Mouse (Mus musculus) adrenal gland, postnatal 25 days (tissue): ENCODE data around the gene Exo1. TPM values are rescaled to one million over a fixed set of nuclear protein-coding genes. Genes with fewer than 3 reads are reported as not detected.

Experiments used
- DNase-seq: peaks from one replicate; pipeline ENCODE4 v3.0.0; 2021; ENCODE audit warnings: mixed read lengths
- long read RNA-seq: library from polyadenylated mRNA; stranded (forward); transcript quantifications from one replicate; pipeline ENCODE4 v2.0.0, GENCODE M21; 2021
- total RNA-seq: library from RNA; stranded (reverse); gene quantifications from 2 replicates; pipeline ENCODE4 v1.2.3, GENCODE M21; 2021

The Exo1 gene
- 3.2 and 5.9 TPM in 2 replicates for total RNA-seq
- long read RNA-seq, full-length matches to known transcripts: 2 of 3 reads
- long read RNA-seq, partial matches to known transcripts: 0 of 3 reads
- long read RNA-seq, other reads (novel, unspliced or antisense): 1 of 3 reads

DNA sequence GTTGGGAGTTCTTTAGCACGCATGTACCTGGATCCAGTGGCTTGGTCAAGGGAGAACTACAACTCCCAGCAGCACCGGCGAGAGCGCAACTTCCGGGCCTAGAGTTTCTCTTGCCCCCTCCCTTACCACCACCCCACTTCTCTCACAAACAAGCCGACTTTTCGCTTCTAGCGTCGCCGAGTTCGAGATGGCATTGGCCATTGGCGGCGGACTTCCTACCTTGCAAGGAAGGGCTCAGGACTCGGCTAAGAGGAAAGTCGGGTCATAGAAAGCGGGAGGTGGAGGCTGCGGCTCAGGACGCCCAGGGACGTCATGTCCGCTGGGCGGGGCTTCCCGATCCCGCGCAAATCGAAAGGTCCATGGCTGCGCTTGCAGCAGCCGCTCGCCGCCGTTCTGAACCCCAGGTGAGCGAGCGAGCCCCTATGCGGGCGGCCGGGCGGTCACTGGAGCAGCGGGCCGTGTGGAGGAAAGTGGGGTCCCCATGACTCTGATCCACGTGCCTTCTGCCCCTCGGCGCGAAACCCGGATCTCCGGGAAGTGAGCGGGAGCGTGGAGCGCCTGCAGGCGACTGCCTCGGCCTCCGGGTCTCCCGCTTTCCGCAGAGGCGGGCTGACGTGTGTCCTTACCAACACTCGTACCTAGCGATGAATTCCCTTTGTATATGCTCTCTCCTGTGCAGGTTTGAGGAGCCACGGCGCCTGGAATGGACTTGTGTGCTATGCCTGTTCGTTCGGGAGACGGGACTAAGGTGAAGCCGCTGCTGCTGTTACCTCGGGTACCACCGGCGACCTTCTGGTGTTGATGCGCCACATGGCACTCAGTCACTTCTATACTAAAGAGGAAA lies at the start of gene Exo1:
Gene Exo1 (plus strand): TSS at position 129 of the 844 bp plus-strand sequence.
- DNase-seq: peak; percentile 86

- DNase-seq: no peak
These were observed 24.9 kb upstream of the Exo1 start for GRCm38 (mm10) chr1:175855515-175855914.

DNA sequence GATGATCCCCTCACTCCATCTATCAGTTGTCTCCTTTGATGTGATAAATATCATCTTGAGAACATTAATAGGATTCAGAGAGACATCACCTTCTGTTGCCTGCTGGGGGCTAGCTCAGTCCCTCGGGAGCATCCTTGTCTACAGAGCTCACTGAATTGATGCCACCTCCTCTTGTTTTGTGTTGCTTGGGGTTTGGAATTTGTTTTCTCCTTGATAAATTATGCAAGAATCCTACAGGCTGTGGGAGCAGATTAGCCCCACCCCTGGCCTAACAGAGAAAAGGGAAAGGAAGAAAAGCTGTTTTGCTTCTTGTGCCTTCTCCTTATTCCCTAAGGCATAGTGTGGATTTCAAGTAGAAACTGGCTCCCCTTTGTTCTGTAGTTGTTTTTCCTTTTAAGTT lies 13.3 kb upstream of the Exo1 start:
- no peak for DNase-seq

DNA sequence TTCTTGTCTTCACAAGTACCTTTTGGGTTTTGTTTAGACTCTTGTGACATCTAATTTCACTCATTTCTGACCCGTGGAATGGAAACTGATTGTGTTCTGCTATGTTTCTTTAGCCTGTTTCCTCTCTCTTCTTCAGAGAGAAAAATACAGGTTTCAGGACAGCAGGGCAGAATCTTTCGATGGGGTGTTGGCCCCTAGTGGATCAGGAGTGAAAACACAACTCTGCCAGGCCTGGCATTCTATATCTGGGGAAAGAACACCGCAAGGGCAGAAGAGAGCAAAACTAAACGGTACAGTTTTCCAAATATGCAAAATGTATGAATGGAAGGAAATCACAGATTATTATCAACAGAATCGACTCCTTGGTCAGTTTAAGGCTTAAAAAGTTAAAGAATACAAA lies 12.8 kb upstream of the Exo1 start:
- no peak for DNase-seq

DNA sequence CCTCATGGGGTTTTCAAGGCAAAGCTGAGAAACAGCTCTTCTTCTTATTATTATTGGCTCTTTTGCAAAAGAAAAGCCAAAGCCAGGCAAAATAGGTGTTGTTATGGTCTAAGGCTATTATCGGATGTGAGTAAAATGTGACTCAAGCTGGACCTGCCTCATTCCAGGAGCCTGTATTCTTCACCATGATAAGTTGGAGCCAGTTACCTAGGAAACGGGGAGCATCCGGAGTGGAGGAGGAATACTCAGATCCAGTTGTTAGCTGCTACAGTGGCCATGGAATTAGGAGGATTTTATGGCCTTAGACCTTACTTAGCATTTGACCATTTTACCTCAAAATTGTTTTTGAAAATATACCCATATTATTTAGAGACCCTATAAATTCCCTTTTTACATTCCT lies 9.7 kb upstream of the Exo1 start:
- no peak for DNase-seq

DNA sequence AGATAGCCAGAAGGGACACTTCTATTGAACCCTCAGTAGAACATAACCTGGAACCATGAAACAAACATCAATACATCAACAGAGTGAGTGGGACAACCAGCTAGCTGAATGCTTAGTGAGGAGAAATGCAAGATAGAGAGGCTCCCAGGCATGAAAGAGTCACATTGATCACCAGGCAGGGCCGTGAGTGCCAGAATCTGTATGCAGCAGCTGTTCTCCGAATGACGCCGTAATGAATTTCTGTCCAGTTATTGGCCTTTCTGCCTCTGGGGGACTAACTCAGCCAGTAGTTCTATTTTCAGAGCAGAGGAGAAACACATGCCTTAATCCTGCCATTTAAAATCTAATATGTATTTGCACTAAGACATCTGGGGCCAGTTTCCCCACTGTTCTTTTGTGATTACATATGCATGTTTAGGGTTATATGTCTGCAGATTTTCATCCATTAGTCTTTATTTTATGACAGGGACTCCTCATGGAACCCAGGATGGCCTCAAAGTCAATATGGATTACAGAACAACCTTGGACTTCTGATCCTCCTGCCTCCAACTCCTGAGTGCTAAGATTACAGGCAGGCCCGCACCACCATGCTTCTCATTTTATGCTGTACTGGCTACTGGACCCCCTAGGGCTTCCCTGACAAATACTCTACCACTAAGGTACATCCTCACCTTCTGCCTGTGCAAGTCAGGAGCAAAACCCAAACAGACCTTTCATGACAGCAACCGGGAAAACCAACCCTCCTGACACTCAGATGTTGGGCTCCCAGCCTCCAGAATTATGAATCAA lies 8.2 kb upstream of the Exo1 start:
- DNase-seq: no peak

GRCm38 (mm10) chr1:175883398-175883797 lies 3.0 kb downstream of the Exo1 start:
- no peak for DNase-seq

GRCm38 (mm10) chr1:175893263-175893662 lies 12.9 kb downstream of the Exo1 start:
- no peak for DNase-seq

- no peak for DNase-seq
These were observed 13.3 kb downstream of the Exo1 start for GRCm38 (mm10) chr1:175893726-175894125.

- DNase-seq: no peak
These were observed 30.8 kb downstream of the Exo1 start for GRCm38 (mm10) chr1:175911207-175911606.

DNA sequence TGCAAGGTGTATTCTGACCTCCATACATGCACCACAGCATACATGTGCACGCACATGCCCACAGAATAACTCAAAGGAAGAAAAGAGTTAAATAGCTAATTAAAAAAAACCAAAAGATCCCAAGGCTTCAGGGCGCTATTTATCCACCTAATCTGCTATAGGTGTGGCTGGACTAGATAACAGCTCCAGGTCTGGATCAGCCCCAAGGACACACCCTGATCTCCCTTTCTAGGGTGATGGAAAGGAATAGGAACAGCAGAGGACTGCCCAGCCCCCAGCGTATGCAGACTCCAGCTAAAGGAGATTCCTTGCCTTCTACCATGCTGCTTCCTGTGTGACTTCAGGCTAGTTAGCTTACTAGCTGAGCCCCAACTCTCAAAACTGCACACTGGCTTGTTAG lies 31.7 kb downstream of the Exo1 start:
- no peak for DNase-seq

DNA sequence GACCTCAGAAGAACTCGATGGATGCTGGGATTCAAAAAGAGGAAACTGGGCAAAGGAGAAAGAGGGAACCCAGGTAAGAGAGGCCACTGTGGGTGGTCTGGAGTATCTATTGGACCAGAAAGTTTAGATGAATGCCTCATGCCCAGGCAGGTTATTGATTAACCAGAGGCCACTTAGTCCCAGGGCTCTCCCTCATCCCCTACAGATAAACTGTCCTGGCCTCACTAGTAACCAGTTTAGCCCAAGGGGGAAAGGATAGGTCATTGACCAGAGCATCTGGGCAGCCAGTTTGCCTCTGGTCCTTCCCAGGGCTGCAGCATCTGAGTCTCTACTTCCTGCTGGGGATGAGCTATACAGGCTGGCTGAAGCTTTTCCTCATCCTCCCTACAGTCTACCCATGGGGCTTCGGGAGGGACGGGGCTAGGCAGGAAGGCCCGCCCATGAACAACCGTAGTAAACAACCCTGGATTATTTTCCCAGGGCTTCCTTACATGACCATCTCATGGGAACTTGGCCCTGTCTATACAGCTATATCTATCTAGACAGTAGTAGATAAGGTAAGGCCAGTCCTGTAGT lies 33.4 kb downstream of the Exo1 start:
- no peak for DNase-seq

DNA sequence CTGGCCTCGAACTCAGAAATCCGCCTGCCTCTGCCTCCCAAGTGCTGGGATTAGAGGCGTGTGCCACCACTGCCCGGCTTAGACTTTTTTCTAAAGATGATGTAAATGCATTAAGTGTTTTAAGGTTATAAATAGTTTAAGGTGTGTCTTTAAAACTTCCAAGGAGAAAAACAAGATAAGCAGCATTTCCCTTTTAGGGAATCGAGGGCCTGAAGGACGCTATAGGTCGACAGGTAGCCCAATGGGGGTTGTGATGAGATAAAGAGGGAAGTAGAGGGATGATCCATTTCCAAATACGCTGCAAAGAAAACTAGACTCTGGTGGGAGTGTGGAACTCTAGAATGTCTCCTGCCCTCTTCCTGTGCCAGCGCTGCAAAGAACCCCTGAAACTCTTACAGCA lies 39.6 kb downstream of the Exo1 start, which contains the start of gene Gm38100:
Gene Gm38100 (plus strand): TSS at position 301 of the 400 bp plus-strand sequence.
- DNase-seq: no peak

GRCm38 (mm10) chr1:175921091-175921490 lies 40.7 kb downstream of the Exo1 start:
- DNase-seq: no peak

- DNase-seq: peak; percentile 73
These were observed 43.7 kb downstream of the Exo1 start for GRCm38 (mm10) chr1:175923848-175924787.

GRCm38 (mm10) chr1:175931391-175931790 lies 51.0 kb downstream of the Exo1 start:
- DNase-seq: no peak

DNA sequence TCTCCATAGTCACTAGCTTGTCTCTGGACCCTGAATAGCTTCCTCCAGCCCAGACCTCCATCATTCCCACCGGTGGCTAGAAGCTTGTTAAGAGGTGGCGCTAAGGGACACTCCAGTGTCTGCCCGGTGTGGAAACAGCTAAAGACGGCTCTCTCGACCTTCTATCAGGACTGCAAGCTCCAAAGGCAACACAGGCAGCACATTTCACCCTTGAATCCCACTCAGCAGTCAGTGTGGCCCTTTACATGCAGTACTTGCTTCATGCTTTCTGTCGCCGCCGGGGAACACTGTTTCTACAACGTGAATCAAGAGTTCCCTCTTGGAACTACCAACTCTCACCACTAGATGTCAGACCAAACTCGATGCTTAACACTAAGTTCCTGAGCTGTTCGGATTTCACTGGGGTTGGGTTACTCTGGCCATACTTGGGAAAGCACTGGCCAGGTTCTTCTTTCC lies 55.9 kb downstream of the Exo1 start:
- peak; percentile 29 for DNase-seq

DNA sequence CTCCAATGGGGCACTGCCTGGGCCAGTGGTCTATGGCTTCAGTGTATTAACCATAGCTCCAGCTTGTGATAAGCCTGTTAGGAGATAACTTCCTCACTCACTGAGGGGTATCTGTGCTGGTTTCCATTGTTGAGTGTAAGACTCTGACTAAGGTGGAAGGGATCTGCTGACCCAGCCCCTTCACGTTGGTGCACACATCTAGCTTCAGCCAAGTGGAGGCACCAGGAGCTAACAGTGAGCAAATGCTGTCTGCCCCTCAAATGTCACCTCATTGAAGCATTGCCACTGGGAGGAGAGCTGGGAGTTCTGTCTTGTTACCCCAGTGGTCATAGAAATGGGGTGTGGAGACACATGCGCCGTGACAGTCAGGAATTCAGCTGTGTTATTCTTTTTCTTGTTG lies 58.4 kb downstream of the Exo1 start:
- no peak for DNase-seq

GRCm38 (mm10) chr1:175943168-175943567 lies 62.8 kb downstream of the Exo1 start:
- no peak for DNase-seq

DNA sequence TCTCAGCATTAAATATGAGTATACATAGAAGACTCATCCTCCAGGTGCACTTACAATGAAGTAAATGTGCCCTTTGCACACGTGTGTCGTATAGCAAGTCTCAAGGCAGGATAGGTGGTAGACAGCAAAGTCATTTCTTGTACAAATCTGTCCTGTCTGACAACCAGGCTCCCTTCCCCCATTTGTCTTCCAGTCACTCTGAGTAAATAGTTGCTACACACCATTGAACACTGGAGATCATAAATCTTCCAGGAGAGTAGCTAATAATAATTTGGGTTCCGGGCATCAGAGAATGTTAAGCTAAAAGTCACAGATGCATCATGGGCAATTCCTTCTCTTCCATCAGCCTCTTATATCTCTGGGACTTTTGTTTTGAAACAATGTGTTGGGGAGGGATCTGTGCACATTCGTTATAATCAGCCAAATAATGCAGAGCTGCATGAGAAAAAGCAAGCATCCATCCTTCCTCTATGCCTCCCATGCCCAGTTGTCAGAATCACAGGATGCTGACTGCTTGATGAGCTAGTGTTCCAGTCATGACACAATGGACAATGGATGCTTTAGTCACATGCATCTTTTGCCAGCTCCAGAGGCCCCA lies 66.4 kb downstream of the Exo1 start:
- DNase-seq: no peak

DNA sequence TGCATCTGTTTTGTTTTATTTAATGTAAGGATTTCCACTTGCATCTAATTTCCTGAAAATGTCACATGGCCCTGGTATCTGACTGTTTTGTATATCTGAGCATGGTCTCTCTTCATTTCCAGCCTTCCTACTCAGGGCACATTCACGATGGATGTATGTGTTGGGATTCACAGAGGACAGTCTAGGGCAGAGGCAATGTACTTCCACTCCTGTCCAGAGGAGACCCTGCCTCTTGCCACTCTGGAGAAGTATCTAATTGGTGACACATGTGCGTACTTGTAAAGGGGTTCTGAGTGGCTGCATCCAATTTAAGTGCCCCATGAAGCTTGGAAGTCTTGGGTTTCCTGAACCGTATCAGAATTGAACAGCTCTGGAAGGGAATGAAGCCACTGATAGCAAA lies 70.0 kb downstream of the Exo1 start:
- DNase-seq: no peak
